In genomic region chr4:31943045-31943444, GRCm38 (mm10) we compare ENCODE assay signal across 35 mouse cellular contexts.
"Had no signal": no experiment of that assay in that cellular context is flagged by ENCODE, and none has a peak within 500 bp of the region (broad histone marks: within the 10 kb centered on the region; RNA-seq: fewer than 3 reads in every experiment).

No protein-coding gene starts in this region.

- H3K27ac ChIP-seq: heart, embryonic 10.5 days; heart, embryonic 13.5 days; heart, embryonic 15.5 days; hindbrain, embryonic 10.5 days; hindbrain, embryonic 12.5 days; hindbrain, embryonic 13.5 days; hindbrain, embryonic 14.5 days; hindbrain, embryonic 15.5 days; hindbrain, postnatal 0 days; intestine, embryonic 15.5 days; kidney, embryonic 15.5 days; kidney, postnatal 0 days; layer of hippocampus, adult 2 months had no signal

- H3K4me2 ChIP-seq: heart, embryonic 11.5 days; heart, embryonic 12.5 days; heart, embryonic 13.5 days; heart, embryonic 15.5 days; hindbrain, embryonic 12.5 days; hindbrain, embryonic 13.5 days; hindbrain, embryonic 14.5 days; hindbrain, embryonic 15.5 days; intestine, embryonic 15.5 days; kidney, embryonic 15.5 days had no signal

- ATAC-seq: hindbrain, embryonic 16.5 days; hindbrain, postnatal 0 days; inflammation-experienced regulatory T-cells, adult 6 months; intestine, embryonic 15.5 days; intestine, embryonic 16.5 days; intestine, postnatal 0 days had no signal

- H3K9me3 ChIP-seq: heart, embryonic 10.5 days; heart, embryonic 12.5 days; heart, embryonic 13.5 days; heart, embryonic 15.5 days; hindbrain, embryonic 10.5 days; hindbrain, embryonic 12.5 days; hindbrain, embryonic 15.5 days; intestine, embryonic 15.5 days; kidney, embryonic 15.5 days had no signal

- H3K4me1 ChIP-seq: intestine, embryonic 15.5 days had no signal

- H3K27me3 ChIP-seq: heart, embryonic 12.5 days; heart, embryonic 13.5 days; heart, embryonic 15.5 days; hindbrain, embryonic 12.5 days; hindbrain, embryonic 13.5 days; hindbrain, embryonic 15.5 days; intestine, embryonic 15.5 days; kidney, embryonic 15.5 days had no signal

- H3K36me3 ChIP-seq: heart, embryonic 10.5 days; heart, embryonic 12.5 days; heart, embryonic 13.5 days; heart, embryonic 15.5 days; hindbrain, embryonic 10.5 days; hindbrain, embryonic 12.5 days; hindbrain, embryonic 13.5 days; hindbrain, embryonic 15.5 days; intestine, embryonic 15.5 days; kidney, embryonic 15.5 days had no signal

- H3K4me3 ChIP-seq: heart, embryonic 10.5 days; heart, embryonic 12.5 days; heart, embryonic 13.5 days; heart, embryonic 15.5 days; hindbrain, embryonic 10.5 days; hindbrain, embryonic 12.5 days; hindbrain, embryonic 13.5 days; hindbrain, embryonic 15.5 days; intestine, embryonic 15.5 days; kidney, embryonic 15.5 days; layer of hippocampus, adult 2 months had no signal

- DNase-seq: heart, postnatal 10 days; heart, postnatal 14 days; heart, postnatal 36 days; heart, postnatal 4 days; kidney, adult 11 months; kidney, adult 18-20 months; kidney, adult 2 months; kidney, adult 8-10 months; kidney, adult 9 months; kidney, postnatal 10 days; kidney, postnatal 14 days; kidney, postnatal 25 days; kidney, postnatal 36 days; kidney, postnatal 4 days; layer of hippocampus, adult 9-11 months; layer of hippocampus, postnatal 36 days had no signal

- H3K9ac ChIP-seq: heart, embryonic 12.5 days; heart, embryonic 13.5 days; heart, embryonic 15.5 days; hindbrain, embryonic 12.5 days; hindbrain, embryonic 13.5 days; hindbrain, embryonic 14.5 days; hindbrain, embryonic 15.5 days; intestine, embryonic 15.5 days; kidney, embryonic 15.5 days had no signal
